Mouse (Mus musculus) kidney, postnatal 25 days (tissue): ENCODE data around the gene Cypt1.

Experiments used
- DNase-seq, 2 experiments: peaks; one replicate each; pipeline ENCODE4 v3.0.0; 2021; ENCODE audit warnings: mixed read lengths in 2 of 2

Gene Cypt1

DNA sequence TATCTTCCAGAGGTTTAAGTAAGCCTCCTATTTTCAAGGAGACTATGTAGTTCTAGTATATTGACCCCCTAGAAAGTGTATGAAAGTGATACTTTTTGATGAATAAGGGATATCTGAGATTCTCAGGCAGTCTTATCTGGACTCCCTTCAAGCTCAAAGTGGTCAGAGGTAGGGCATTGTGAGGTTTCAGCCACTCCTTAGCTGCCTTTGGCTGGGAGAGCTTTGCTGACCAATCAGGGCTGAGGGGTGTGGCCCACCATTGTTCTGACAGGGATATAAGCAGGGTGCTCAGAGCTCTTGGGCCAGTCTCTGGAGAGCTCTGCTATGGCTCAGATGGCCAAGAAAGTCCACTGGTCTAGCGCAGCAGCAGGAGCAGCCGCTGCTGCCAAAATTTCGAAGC, at the start of gene Cypt1:
TSS of gene Cypt1 (plus strand) at position 301 of the 400 bp plus-strand sequence.
- no peak for DNase-seq

DNA sequence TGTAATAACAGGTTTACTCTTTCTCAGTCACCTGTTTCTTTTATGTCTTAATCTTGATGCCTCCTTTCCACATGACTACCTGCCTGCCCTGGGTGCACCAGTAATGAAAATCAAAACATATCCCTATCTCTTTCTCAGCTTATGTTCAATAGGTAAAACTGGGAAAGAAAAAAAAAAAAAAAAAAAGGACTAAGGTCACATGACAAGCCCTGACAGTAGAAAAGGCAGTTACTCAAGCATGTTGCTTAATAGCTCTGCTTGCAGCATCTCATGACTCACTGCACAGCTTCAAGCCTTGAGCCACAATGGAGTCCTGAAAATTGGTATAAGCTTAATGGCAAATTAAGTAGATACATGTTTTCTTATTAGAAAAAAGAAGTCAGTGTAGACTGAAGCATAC, 24.1 kb downstream of the Cypt1 start:
- no peak for DNase-seq

DNA sequence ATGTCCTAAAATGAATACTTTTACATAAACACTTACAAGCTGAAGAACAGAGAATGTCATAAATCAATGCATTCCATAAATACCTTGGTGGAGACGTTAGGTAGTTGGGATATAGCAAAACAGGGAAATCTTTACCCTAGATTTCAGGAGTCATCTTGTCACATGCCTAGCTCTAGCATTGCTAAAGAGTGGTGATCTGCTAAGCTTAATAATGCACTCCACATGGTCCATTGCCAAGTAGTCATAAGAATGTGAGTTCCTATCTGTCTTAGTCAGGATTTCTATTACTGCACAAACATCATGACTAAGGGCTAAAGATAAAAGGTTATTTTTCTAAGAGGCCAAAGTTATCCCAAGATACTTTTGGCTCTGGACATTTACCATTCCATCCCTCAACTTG, 34.4 kb downstream of the Cypt1 start:
- no peak for DNase-seq

DNA sequence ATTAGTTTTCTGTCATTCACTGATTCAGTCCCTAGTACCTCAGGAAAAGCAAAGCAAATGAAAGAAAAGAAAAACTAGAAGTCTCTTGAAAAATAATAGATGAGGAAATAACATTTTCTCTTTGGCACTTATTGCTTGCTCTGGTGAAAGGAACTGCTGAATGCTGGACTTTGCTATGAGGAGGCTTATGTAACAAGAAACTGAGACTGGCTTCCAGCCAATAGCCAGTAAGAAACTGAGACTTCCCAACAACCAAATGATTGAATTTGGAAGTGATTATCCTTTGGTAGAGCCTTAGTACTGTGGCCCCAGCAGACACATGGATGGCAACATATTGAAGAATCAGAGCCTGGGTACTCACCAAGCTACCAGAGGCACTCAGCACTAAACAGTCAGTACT, 35.8 kb downstream of the Cypt1 start:
- DNase-seq, result peak; percentile 34 to 55
